In the genomic region with DNA sequence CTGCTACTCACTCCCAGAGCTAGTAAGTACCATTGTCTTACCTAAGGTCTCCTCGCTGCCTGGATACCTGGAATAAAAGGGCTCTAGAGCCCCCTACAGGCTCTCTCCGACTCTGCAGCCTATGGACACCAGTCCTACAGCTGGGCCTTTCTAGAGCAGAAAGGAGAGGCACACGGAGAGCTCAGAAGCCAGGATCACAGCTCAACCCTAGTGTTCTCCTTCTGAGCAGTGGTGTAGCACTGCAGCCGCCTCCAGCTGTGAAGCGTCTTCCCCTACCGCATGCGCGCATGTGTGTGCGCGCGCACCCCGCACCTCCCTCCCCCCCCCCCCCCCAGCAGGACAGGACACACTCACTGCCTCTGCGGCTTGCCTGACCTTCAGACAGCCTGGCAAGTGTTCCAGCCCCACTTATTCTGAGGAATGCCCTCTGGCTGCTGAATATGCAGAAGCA, we compare ENCODE assay signal across 8 mouse cellular contexts.
DNase-seq lines count a peak whose midpoint lies in the region; ATAC-seq lines count a peak whose summit lies in the region.

No protein-coding gene starts in this region.

- WGBS in embryonic facial prominence, embryonic 10.5 days = 5% methylated on average over 13 of the region's 13 CpGs
- 4% methylated on average over 13 of the region's 13 CpGs for WGBS in limb, embryonic 10.5 days
- under 1% methylated on average over 10 of the region's 13 CpGs for WGBS in midbrain, embryonic 15.5 days
- 8% methylated on average over 13 of the region's 13 CpGs for WGBS in stomach, embryonic 16.5 days

- DNase-seq in urinary bladder, adult 18-20 months (ENCODE audit: low spot score in 2 of 2) = peak; percentile 23 to 26
- no peak for DNase-seq in urinary bladder, postnatal 10 days (ENCODE audit: low spot score)
- peak; percentile 78 for DNase-seq in embryonic facial prominence, embryonic 10.5 days (ENCODE audit: low spot score)
- DNase-seq in heart, adult 8-10 months (ENCODE audit: low spot score) = peak; percentile 36
- DNase-seq in kidney, adult 8-10 months = peak; percentile 78 to 84
- DNase-seq in limb, embryonic 10.5 days (ENCODE audit: low spot score) = peak; percentile 73

- peak overlapping the region; percentile 50 for H3K4me2 ChIP-seq in midbrain, embryonic 15.5 days
- peak overlapping the region; percentile 38; the same call in 1 of the 2 replicates for H3K4me2 ChIP-seq in stomach, embryonic 16.5 days (ENCODE audit: low read depth, low read length)

- H3K9ac ChIP-seq in midbrain, embryonic 15.5 days = 0 out of 2 replicates have a peak overlapping the region, but pooled peaks have one; percentile 21
- 0 out of 2 replicates have a peak overlapping the region, but pooled peaks have one; percentile 23 for H3K9ac ChIP-seq in stomach, embryonic 16.5 days (ENCODE audit: low read length)

- peaks cover 19% of the 10 kb centered on the region for H3K27me3 ChIP-seq in embryonic facial prominence, embryonic 10.5 days (replicated peaks; ENCODE audit: low read depth, poor library complexity, severe bottlenecking)
- peaks cover 40% of the 10 kb centered on the region for H3K27me3 ChIP-seq in limb, embryonic 10.5 days (ENCODE audit: low read depth, poor library complexity, severe bottlenecking)
- no peaks in the 10 kb centered on the region for H3K27me3 ChIP-seq in midbrain, embryonic 15.5 days (replicated peaks)
- H3K27me3 ChIP-seq in stomach, embryonic 16.5 days (ENCODE audit: control insufficient read depth, insufficient read depth, low read length) = no peaks in the 10 kb centered on the region

- H3K36me3 ChIP-seq in embryonic facial prominence, embryonic 10.5 days (replicated peaks) = no peaks in the 10 kb centered on the region
- H3K36me3 ChIP-seq in limb, embryonic 10.5 days = no peaks in the 10 kb centered on the region
- H3K36me3 ChIP-seq in midbrain, embryonic 15.5 days (replicated peaks) = no peaks in the 10 kb centered on the region
- no peaks in the 10 kb centered on the region for H3K36me3 ChIP-seq in stomach, embryonic 16.5 days (ENCODE audit: control insufficient read depth, insufficient read depth, low read length)

- H3K4me1 ChIP-seq in embryonic facial prominence, embryonic 10.5 days = peaks cover 10% of the 10 kb centered on the region; the same call in 1 of the 2 replicates
- peaks cover 7% of the 10 kb centered on the region; the same call in 1 of the 2 replicates for H3K4me1 ChIP-seq in limb, embryonic 10.5 days
- H3K4me1 ChIP-seq in midbrain, embryonic 15.5 days = peaks cover 5% of the 10 kb centered on the region; the same call in 1 of the 2 replicates
- H3K4me1 ChIP-seq in stomach, embryonic 16.5 days (ENCODE audit: control insufficient read depth, insufficient read depth, low read length) = no peaks in the 10 kb centered on the region

- peak overlapping the region; percentile 46 for H3K4me3 ChIP-seq in embryonic facial prominence, embryonic 10.5 days
- H3K4me3 ChIP-seq in limb, embryonic 10.5 days = peak overlapping the region; percentile 41
- H3K4me3 ChIP-seq in midbrain, embryonic 15.5 days = peak overlapping the region; percentile 27
- no peak overlapping the region for H3K4me3 ChIP-seq in stomach, embryonic 16.5 days (replicated peaks; ENCODE audit: low read length)

- ATAC-seq in midbrain, embryonic 15.5 days (replicated peaks) = peak; percentile 91
- peak; percentile 65; the same call in 1 of the 2 replicates for ATAC-seq in stomach, embryonic 16.5 days (ENCODE audit: insufficient read depth, low FRiP score)

- H3K9me3 ChIP-seq in embryonic facial prominence, embryonic 10.5 days = no peaks in the 10 kb centered on the region
- H3K9me3 ChIP-seq in limb, embryonic 10.5 days (replicated peaks) = no peaks in the 10 kb centered on the region
- no peaks in the 10 kb centered on the region for H3K9me3 ChIP-seq in midbrain, embryonic 15.5 days
- no peaks in the 10 kb centered on the region for H3K9me3 ChIP-seq in stomach, embryonic 16.5 days (replicated peaks; ENCODE audit: control insufficient read depth, low read length)

- H3K27ac ChIP-seq in embryonic facial prominence, embryonic 10.5 days (replicated peaks) = no peak overlapping the region
- H3K27ac ChIP-seq in limb, embryonic 10.5 days = no peak overlapping the region; the same call in 1 of the 2 replicates
- 0 out of 2 replicates have a peak overlapping the region, but pooled peaks have one; percentile 23 for H3K27ac ChIP-seq in midbrain, embryonic 15.5 days
- no peak overlapping the region for H3K27ac ChIP-seq in stomach, embryonic 16.5 days (ENCODE audit: low read length)
